Mouse (Mus musculus) limb, embryonic 11.5 days (tissue): ENCODE data around the gene Mapk3. TPM values are rescaled to one million over a fixed set of nuclear protein-coding genes. Genes with fewer than 3 reads are reported as not detected.

Experiments used
- ATAC-seq: fragments of 200-750 bp; cut with Nextera tagmentation; 2 replicates; pipeline ENCODE4 v1.8.0; 2017; ENCODE audit warnings: low read depth; ENCODE audit not compliant: insufficient number of reproducible peaks, low FRiP score, low TSS enrichment
- DNase-seq: peaks from one replicate; pipeline ENCODE4 v3.0.0-alpha.2; 2015; ENCODE audit warnings: low spot score
- H3K27ac ChIP-seq: fragments of 300-500 bp; sonication (generic); replicated peaks from 2 replicates; pipeline ENCODE4 v1.5.1; 2014; ENCODE audit warnings: low read depth, mild to moderate bottlenecking, low read length
- H3K27me3 ChIP-seq: fragments of 300-500 bp; sonication (generic); 2 replicates; pipeline ENCODE4 v1.6.1; 2014; ENCODE audit warnings: mild to moderate bottlenecking, low read length, mixed read lengths; ENCODE audit not compliant: control insufficient read depth, insufficient read depth
- H3K36me3 ChIP-seq: fragments of 300-500 bp; sonication (generic); 2 replicates; pipeline ENCODE4 v1.6.1; 2014; ENCODE audit warnings: mild to moderate bottlenecking, low read length, moderate library complexity, mixed read lengths; ENCODE audit not compliant: control insufficient read depth, insufficient read depth
- H3K4me1 ChIP-seq: fragments of 300-500 bp; sonication (generic); 2 replicates; pipeline ENCODE4 v1.6.1; 2014; ENCODE audit warnings: low read length, mixed read lengths; ENCODE audit not compliant: control insufficient read depth, insufficient read depth
- H3K4me2 ChIP-seq: fragments of 300-500 bp; sonication (generic); 2 replicates; pipeline ENCODE4 v1.6.1; 2014; ENCODE audit warnings: low read depth, mild to moderate bottlenecking, moderate library complexity; ENCODE audit not compliant: severe bottlenecking
- H3K4me3 ChIP-seq: fragments of 300-500 bp; sonication (generic); 2 replicates; pipeline ENCODE4 v1.5.1; 2014; ENCODE audit warnings: low read depth, low read length
- H3K9ac ChIP-seq: fragments of 300-500 bp; sonication (generic); 2 replicates; pipeline ENCODE4 v1.6.1; 2014; ENCODE audit warnings: mild to moderate bottlenecking, low read length
- H3K9me3 ChIP-seq: fragments of 300-500 bp; sonication (generic); 2 replicates; pipeline ENCODE4 v1.6.1; 2016; ENCODE audit warnings: low read length; ENCODE audit not compliant: control insufficient read depth
- whole genome bisulfite sequencing: fragments of 180-500 bp; shearing (Covaris S2); extraction: QIAGEN DNeasy Blood & Tissue Kit; methylation state at CpG from one replicate; pipeline ENCODE4 v1.1.7; 2014; 5-methylcytosine and 5-hydroxymethylcytosine counted together
- polyA plus RNA-seq: library from polyadenylated mRNA; unstranded; fragments of >200 nt; fragmentation: Nextera tagmentation; extraction: Ambion mirVana; gene quantifications from 2 replicates; pipeline ENCODE4 v1.2.1, GENCODE M21; 2014

Gene Mapk3
- polyA plus RNA-seq, 1 experiment from 2014 or later = 37.4 TPM

- Histone ChIP-seq H3K4me1 (peaks cover 7% of the 10 kb centered on the region), H3K27ac (peak overlapping the region; percentile 59; the same call in 1 of the 2 replicates), H3K4me3 (peak overlapping the region; percentile 72), H3K9me3 (no peaks in the 10 kb centered on the region), H3K27me3 (no peaks in the 10 kb centered on the region), H3K4me2 (peak overlapping the region; percentile 87), H3K9ac (peak overlapping the region; percentile 83), H3K36me3 (no peaks in the 10 kb centered on the region)
- ATAC-seq (peak; percentile 91), DNase-seq (peak; percentile 90)
- WGBS = under 1% methylated on average over 43 of the region's 43 CpGs
Measured at GRCm38 (mm10) chr7:126808703-126809455, 49.5 kb downstream of the Mapk3 start.

- peaks cover 7% of the 10 kb centered on the region for H3K4me1 ChIP-seq
- H3K9ac ChIP-seq = no peak overlapping the region
- H3K4me3 ChIP-seq = no peak overlapping the region; the same call in 1 of the 2 replicates
- no peaks in the 10 kb centered on the region for H3K36me3 ChIP-seq
- no peak for ATAC-seq
- WGBS = 51% methylated on average over 5 of the region's 5 CpGs
- peak overlapping the region; percentile 87; the same call in 1 of the 2 replicates for H3K4me2 ChIP-seq
- no peak overlapping the region for H3K27ac ChIP-seq
- no peaks in the 10 kb centered on the region for H3K27me3 ChIP-seq
- no peak for DNase-seq
- no peaks in the 10 kb centered on the region for H3K9me3 ChIP-seq
Measured at GRCm38 (mm10) chr7:126809723-126810369, 50.4 kb downstream of the Mapk3 start.

Other genes with a start within 250 kb of the Mapk3 start
- gene Eif3c, start 193.2 kb upstream of the Mapk3 start, polyA plus RNA-seq = 195 and 204 TPM in 2 replicates
- gene Apobr, start 174.7 kb upstream of the Mapk3 start, polyA plus RNA-seq = 0.34 and 0.61 TPM in 2 replicates
- gene Cln3, start 173.8 kb upstream of the Mapk3 start, polyA plus RNA-seq = 27.9 and 33.6 TPM in 2 replicates
- gene Il27, start 164.7 kb upstream of the Mapk3 start, polyA plus RNA-seq = not detected in 2 replicates
- gene Nupr1, start 128.7 kb upstream of the Mapk3 start, polyA plus RNA-seq = 0.31 and 1.3 TPM in 2 replicates
- 61.9 and 65.6 TPM in 2 replicates for gene Sgf29, start 110.3 kb upstream of the Mapk3 start, polyA plus RNA-seq
- 0.23 and 0.47 TPM in 2 replicates for gene Sult1a1, start 83.2 kb upstream of the Mapk3 start, polyA plus RNA-seq
- 152 and 160 TPM in 2 replicates for gene Bola2, start 64.2 kb upstream of the Mapk3 start, polyA plus RNA-seq
- 8.8 and 9.3 TPM in 2 replicates for gene Slx1b, start 63.8 kb upstream of the Mapk3 start, polyA plus RNA-seq
- 35.9 and 37.7 TPM in 2 replicates for gene Coro1a, start 51.8 kb upstream of the Mapk3 start, polyA plus RNA-seq
- gene Gdpd3, start 6.7 kb downstream of the Mapk3 start, polyA plus RNA-seq = 1.7 and 2.4 TPM in 2 replicates
- 97.8 and 112 TPM in 2 replicates for gene Ypel3, start 17.4 kb downstream of the Mapk3 start, polyA plus RNA-seq
- gene Tbx6, start 21.9 kb downstream of the Mapk3 start, polyA plus RNA-seq = 0.45 and 0.67 TPM in 2 replicates
- gene Ppp4c, start 32.9 kb downstream of the Mapk3 start, polyA plus RNA-seq = 400 and 426 TPM in 2 replicates
- gene Fam57b, start 38.1 kb downstream of the Mapk3 start, polyA plus RNA-seq = not detected in 2 replicates
- not detected in 2 replicates for gene 4930451I11Rik, start 72.0 kb downstream of the Mapk3 start, polyA plus RNA-seq
- gene Doc2a, start 87.8 kb downstream of the Mapk3 start, polyA plus RNA-seq = 0.85 and 1.5 TPM in 2 replicates
- gene Hirip3, start 102.4 kb downstream of the Mapk3 start, polyA plus RNA-seq = 25.9 and 29.4 TPM in 2 replicates
- 117 and 118 TPM in 2 replicates for gene Ino80e, start 102.8 kb downstream of the Mapk3 start, polyA plus RNA-seq
- gene Taok2, start 125.1 kb downstream of the Mapk3 start, polyA plus RNA-seq = 30.4 and 31.6 TPM in 2 replicates
- 14.1 and 16.5 TPM in 2 replicates for gene Tmem219, start 163.3 kb downstream of the Mapk3 start, polyA plus RNA-seq
- gene Kctd13, start 169.3 kb downstream of the Mapk3 start, polyA plus RNA-seq = 16.7 and 17.5 TPM in 2 replicates
- 0.32 TPM in 1 of 2 replicates, not detected in the other for gene Asphd1, start 190.0 kb downstream of the Mapk3 start, polyA plus RNA-seq
- gene Sez6l2, start 191.0 kb downstream of the Mapk3 start, polyA plus RNA-seq = 0.16 and 0.26 TPM in 2 replicates
- 63.7 and 68.7 TPM in 2 replicates for gene Cdipt, start 216.3 kb downstream of the Mapk3 start, polyA plus RNA-seq
- 1.2 and 1.5 TPM in 2 replicates for gene Cdiptos, start 216.5 kb downstream of the Mapk3 start, polyA plus RNA-seq